Mouse (Mus musculus): ENCODE measurements at regions not wholly inside any gene's neighbourhood (a gene's known extent, or its start where the extent isn't known, plus 50 kb on each side); places are given as distances from the start of the nearest gene placed in this dataset.

DNA sequence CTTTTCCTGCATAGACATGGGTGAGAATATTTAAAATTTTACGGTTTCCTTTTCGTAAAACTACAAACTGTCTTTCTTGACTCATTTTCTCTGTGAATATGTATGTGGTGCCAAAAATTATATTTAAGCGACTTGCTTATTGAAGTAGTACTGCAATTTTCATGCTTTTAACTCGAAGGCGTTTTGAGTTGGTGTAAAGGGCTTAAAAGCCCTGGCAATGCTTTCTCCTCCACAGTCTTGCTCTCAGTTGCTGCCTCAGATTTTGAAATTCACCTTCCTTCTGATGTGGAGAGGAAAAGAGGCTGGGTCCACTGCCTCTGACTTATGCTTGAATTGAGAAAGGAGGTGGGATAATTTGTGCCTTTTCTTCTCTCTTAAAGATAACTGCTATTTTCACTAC, 629.6 kb upstream of the Nrsn1 start:
- no peak for DNase-seq (ENCODE audit: inconsistent ontology term)

GRCm38 (mm10) chr13:25893150-25893549, 622.8 kb upstream of the Nrsn1 start:
- DNase-seq (ENCODE audit: inconsistent ontology term), result no peak

- no peak for DNase-seq (ENCODE audit: inconsistent ontology term)
These were observed 612.5 kb upstream of the Nrsn1 start for GRCm38 (mm10) chr13:25882818-25883217.

GRCm38 (mm10) chr13:25868923-25869322, 598.6 kb upstream of the Nrsn1 start:
- DNase-seq (ENCODE audit: inconsistent ontology term), result no peak

- no peak for DNase-seq (ENCODE audit: inconsistent ontology term)
These were observed 587.9 kb upstream of the Nrsn1 start for GRCm38 (mm10) chr13:25858207-25858606.

GRCm38 (mm10) chr13:25857569-25857968, 587.3 kb upstream of the Nrsn1 start:
- no peak for DNase-seq (ENCODE audit: inconsistent ontology term)

GRCm38 (mm10) chr13:25857096-25857495, 586.8 kb upstream of the Nrsn1 start:
- DNase-seq (ENCODE audit: inconsistent ontology term), result no peak

- no peak for DNase-seq (ENCODE audit: inconsistent ontology term)
These were observed 586.2 kb upstream of the Nrsn1 start for GRCm38 (mm10) chr13:25856549-25856948.

- DNase-seq (ENCODE audit: inconsistent ontology term), result no peak
These were observed 577.9 kb upstream of the Nrsn1 start for GRCm38 (mm10) chr13:25848156-25848555.

DNA sequence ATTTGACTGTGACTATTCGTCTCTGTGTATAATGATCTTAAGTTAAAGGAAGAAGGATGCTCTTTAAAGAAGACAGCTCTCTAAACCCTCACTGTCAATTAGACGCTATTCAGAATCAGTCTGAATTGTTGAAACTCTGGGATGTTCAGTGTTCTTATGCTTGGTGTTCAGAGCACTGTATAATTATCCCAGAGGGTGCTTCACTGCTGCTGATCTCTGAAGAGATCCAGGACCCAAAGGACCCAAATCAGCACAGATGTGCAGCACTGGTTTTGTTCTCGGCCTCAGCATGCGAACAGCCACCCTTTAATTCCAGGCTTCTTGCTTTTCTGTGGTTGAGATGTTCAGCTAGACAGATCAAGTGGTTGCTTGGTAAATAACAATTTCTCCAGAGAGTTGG, 567.9 kb upstream of the Nrsn1 start:
- no peak for DNase-seq (ENCODE audit: inconsistent ontology term)

- no peak for DNase-seq (ENCODE audit: inconsistent ontology term)
These were observed 559.0 kb upstream of the Nrsn1 start for GRCm38 (mm10) chr13:25829146-25829924.

- DNase-seq (ENCODE audit: inconsistent ontology term), result peak; percentile 56
These were observed 538.4 kb upstream of the Nrsn1 start for GRCm38 (mm10) chr13:25808564-25809253.

GRCm38 (mm10) chr13:25793216-25793803, 523.0 kb upstream of the Nrsn1 start:
- no peak for DNase-seq (ENCODE audit: inconsistent ontology term)

- DNase-seq (ENCODE audit: inconsistent ontology term), result peak; percentile 19
These were observed 510.9 kb upstream of the Nrsn1 start for GRCm38 (mm10) chr13:25781161-25781560.

- DNase-seq (ENCODE audit: inconsistent ontology term), result peak; percentile 36
These were observed 507.4 kb upstream of the Nrsn1 start for GRCm38 (mm10) chr13:25777706-25778105.

DNA sequence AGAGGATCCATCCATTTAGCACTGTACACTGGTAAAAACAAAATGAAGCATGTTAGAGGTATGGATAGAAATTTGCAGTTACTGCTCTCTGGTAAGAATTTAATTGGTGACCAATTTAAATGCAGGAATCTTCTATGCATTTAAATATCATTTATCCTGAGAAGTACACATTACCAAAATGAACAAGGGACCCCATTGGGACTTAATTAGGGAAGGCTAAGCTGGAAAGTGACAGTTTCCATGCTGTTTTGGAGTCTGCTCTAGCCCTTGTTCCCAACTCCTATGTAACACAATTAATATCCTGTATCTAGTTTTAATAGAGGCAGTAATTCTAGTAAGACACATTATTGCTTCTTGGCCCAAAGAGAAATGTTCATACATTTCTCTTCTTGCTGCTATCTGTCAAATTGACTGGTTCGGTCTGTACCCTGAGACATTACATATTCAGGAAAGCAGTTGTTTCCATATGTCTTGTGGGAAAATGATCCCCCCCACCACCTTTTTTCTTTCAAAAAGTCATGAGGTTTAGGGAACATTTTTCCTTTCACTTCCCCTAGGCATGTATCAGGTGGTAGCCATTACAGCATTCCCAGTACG, 504.4 kb upstream of the Nrsn1 start:
- no peak for DNase-seq (ENCODE audit: inconsistent ontology term)

GRCm38 (mm10) chr13:25754515-25755105, 484.3 kb upstream of the Nrsn1 start:
- no peak for DNase-seq (ENCODE audit: inconsistent ontology term)

DNA sequence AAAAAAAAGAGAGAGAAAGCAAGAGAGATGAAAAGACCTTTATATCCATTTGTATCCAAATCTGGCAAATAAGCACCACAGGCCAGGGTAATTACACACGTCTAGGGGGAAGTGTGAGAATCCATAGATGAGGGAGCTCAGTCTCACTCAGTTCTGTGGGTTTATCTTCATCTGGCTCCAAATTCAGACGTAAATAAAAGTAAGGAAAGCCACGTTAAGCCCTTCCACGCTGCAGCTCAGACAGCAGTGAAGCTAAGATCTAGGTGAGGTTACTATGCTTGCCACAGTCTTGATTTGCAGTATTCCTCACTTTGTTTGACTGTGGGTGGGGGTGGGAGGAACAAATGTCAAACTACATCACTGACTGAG, 481.1 kb upstream of the Nrsn1 start:
- DNase-seq (ENCODE audit: inconsistent ontology term), result no peak

- DNase-seq (ENCODE audit: inconsistent ontology term), result no peak
These were observed 480.4 kb upstream of the Nrsn1 start for GRCm38 (mm10) chr13:25750460-25751408.

DNA sequence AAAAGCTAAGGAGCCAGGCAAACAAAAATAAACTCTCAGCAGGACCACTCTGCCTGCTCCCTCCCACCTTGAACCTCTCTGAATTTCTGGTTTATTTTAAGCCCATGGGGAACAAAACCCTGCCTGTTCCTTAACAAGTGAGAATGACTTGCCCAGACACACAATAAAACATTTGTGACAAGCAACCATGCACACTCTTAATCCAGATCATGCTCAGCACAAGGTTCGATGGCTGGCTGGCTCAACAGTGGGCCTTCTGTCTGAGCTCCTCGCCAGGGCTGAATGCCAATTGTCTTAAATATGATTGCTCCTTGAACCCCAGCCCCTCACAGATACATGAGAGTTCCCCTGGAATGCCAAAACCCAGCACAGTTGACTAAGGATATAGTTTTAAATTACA, 468.3 kb upstream of the Nrsn1 start:
- peak; percentile 47 for DNase-seq (ENCODE audit: inconsistent ontology term)

GRCm38 (mm10) chr13:25729327-25729892, 459.1 kb upstream of the Nrsn1 start:
- DNase-seq (ENCODE audit: inconsistent ontology term), result no peak
